Mouse (Mus musculus): ENCODE results near the gene Fra10ac1. TPM values are rescaled to one million over a fixed set of nuclear protein-coding genes. Genes with fewer than 3 reads are reported as not detected.

Gene Fra10ac1
- polyA plus RNA-seq, 1 experiment from 2014 or later, result 46.4 TPM

DNA sequence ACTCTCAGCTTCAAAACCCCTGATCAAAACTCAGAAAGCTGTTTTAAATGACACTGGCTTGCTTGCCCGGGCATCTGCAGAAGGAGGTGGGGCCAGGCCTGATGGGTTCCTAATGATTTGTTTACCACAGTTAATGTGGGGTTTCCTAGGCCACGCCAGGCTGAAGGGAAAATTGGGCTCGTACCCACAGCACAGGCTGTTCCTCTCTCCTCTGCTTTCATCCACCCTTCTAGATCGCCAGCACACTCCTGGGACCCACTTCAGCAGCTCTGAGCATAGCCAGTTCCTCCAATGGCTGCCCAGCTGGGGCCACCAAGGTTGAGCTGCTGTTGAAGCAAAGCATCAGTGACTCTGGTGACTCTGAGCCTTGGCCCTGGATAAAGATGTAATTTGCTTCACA, 36.4 kb upstream of the Fra10ac1 start:
- H3K4me1 ChIP-seq (ENCODE audit: control insufficient read depth, insufficient read depth, low read length), result no peaks in the 10 kb centered on the region
- no peak overlapping the region for H3K9ac ChIP-seq (replicated peaks; ENCODE audit: low read length)
- no peak overlapping the region for H3K4me3 ChIP-seq (ENCODE audit: low read depth, low read length)
- DNase-seq (ENCODE audit: low spot score) (no peak), ATAC-seq (replicated peaks; ENCODE audit: insufficient number of reproducible peaks, low FRiP score, low TSS enrichment, low read depth) (no peak)
- H3K4me2 ChIP-seq (ENCODE audit: low read depth, low read length), result no peak overlapping the region
- no peaks in the 10 kb centered on the region for H3K27me3 ChIP-seq (ENCODE audit: control insufficient read depth, insufficient read depth, low read length)
- no peaks in the 10 kb centered on the region for H3K9me3 ChIP-seq (replicated peaks; ENCODE audit: control insufficient read depth, low read length)
- H3K36me3 ChIP-seq (replicated peaks; ENCODE audit: control insufficient read depth, insufficient read depth, low read depth, low read length), result no peaks in the 10 kb centered on the region
- H3K27ac ChIP-seq (replicated peaks; ENCODE audit: low read depth, low read length), result no peak overlapping the region
- 60% methylated on average over 4 of the region's 4 CpGs for WGBS

DNA sequence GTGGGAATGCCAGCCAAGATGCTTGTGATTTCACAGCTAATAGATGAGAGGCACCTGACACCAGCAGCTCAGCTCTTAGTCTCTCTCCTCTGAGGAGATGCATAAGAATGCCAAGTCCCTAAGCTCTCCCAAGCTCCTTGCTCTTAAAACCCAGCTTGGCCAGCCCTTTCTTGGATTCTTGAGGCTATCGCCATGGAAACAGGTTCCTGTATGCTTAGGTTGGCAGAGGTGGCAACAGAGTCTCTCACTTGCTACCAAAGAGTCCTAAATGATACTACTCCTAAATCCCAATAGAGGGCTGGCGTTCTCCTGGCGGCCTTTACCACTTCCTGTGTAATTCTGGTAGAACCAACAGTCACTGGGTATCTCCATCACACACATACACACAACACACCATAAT, 35.5 kb upstream of the Fra10ac1 start:
- no peaks in the 10 kb centered on the region for H3K27me3 ChIP-seq (ENCODE audit: control insufficient read depth, insufficient read depth, low read length)
- no peaks in the 10 kb centered on the region for H3K4me1 ChIP-seq (ENCODE audit: control insufficient read depth, insufficient read depth, low read length)
- no peak overlapping the region for H3K4me2 ChIP-seq (ENCODE audit: low read depth, low read length)
- H3K4me3 ChIP-seq (ENCODE audit: low read depth, low read length), result no peak overlapping the region
- no peak overlapping the region for H3K9ac ChIP-seq (replicated peaks; ENCODE audit: low read length)
- ATAC-seq (replicated peaks; ENCODE audit: insufficient number of reproducible peaks, low FRiP score, low TSS enrichment, low read depth), result no peak
- H3K27ac ChIP-seq (replicated peaks; ENCODE audit: low read depth, low read length), result no peak overlapping the region
- H3K36me3 ChIP-seq (replicated peaks; ENCODE audit: control insufficient read depth, insufficient read depth, low read depth, low read length), result no peaks in the 10 kb centered on the region
- WGBS, result 76% methylated on average over 3 of the region's 3 CpGs
- no peaks in the 10 kb centered on the region for H3K9me3 ChIP-seq (replicated peaks; ENCODE audit: control insufficient read depth, low read length)
- DNase-seq (ENCODE audit: low spot score), result no peak

- no peak overlapping the region for H3K9ac ChIP-seq (replicated peaks; ENCODE audit: low read length)
- no peaks in the 10 kb centered on the region for H3K27me3 ChIP-seq (ENCODE audit: control insufficient read depth, insufficient read depth, low read length)
- no peak overlapping the region for H3K4me2 ChIP-seq (ENCODE audit: low read depth, low read length)
- no peak overlapping the region for H3K4me3 ChIP-seq (ENCODE audit: low read depth, low read length)
- no peak overlapping the region for H3K27ac ChIP-seq (replicated peaks; ENCODE audit: low read depth, low read length)
- ATAC-seq (replicated peaks; ENCODE audit: insufficient number of reproducible peaks, low FRiP score, low TSS enrichment, low read depth), result no peak
- H3K36me3 ChIP-seq (replicated peaks; ENCODE audit: control insufficient read depth, insufficient read depth, low read depth, low read length), result no peaks in the 10 kb centered on the region
- H3K9me3 ChIP-seq (replicated peaks; ENCODE audit: control insufficient read depth, low read length), result no peaks in the 10 kb centered on the region
- WGBS, result 90% methylated on average over 3 of the region's 3 CpGs
- DNase-seq (ENCODE audit: low spot score), result no peak
- H3K4me1 ChIP-seq (ENCODE audit: control insufficient read depth, insufficient read depth, low read length), result no peaks in the 10 kb centered on the region
Measured at GRCm38 (mm10) chr19:38258651-38259065, 34.7 kb upstream of the Fra10ac1 start.

- 63% methylated on average over 6 of the region's 6 CpGs for WGBS
- Histone ChIP-seq H3K9me3 (replicated peaks; ENCODE audit: control insufficient read depth, low read length) (no peaks in the 10 kb centered on the region), H3K36me3 (replicated peaks; ENCODE audit: control insufficient read depth, insufficient read depth, low read depth, low read length) (no peaks in the 10 kb centered on the region), H3K4me1 (ENCODE audit: control insufficient read depth, insufficient read depth, low read length) (no peaks in the 10 kb centered on the region), H3K27ac (replicated peaks; ENCODE audit: low read depth, low read length) (no peak overlapping the region), H3K4me3 (ENCODE audit: low read depth, low read length) (no peak overlapping the region), H3K4me2 (ENCODE audit: low read depth, low read length) (no peak overlapping the region), H3K27me3 (ENCODE audit: control insufficient read depth, insufficient read depth, low read length) (no peaks in the 10 kb centered on the region), H3K9ac (replicated peaks; ENCODE audit: low read length) (no peak overlapping the region)
- peak; percentile 50 for DNase-seq (ENCODE audit: low spot score)
- ATAC-seq (replicated peaks; ENCODE audit: insufficient number of reproducible peaks, low FRiP score, low TSS enrichment, low read depth), result no peak
Measured at GRCm38 (mm10) chr19:38253796-38254195, 29.8 kb upstream of the Fra10ac1 start.

GRCm38 (mm10) chr19:38249627-38250026, 25.7 kb upstream of the Fra10ac1 start:
- Histone ChIP-seq H3K9ac (replicated peaks; ENCODE audit: low read length) (no peak overlapping the region), H3K4me1 (ENCODE audit: control insufficient read depth, insufficient read depth, low read length) (no peaks in the 10 kb centered on the region), H3K27ac (replicated peaks; ENCODE audit: low read depth, low read length) (no peak overlapping the region), H3K27me3 (ENCODE audit: control insufficient read depth, insufficient read depth, low read length) (no peaks in the 10 kb centered on the region), H3K9me3 (replicated peaks; ENCODE audit: control insufficient read depth, low read length) (no peaks in the 10 kb centered on the region), H3K4me2 (ENCODE audit: low read depth, low read length) (no peak overlapping the region), H3K4me3 (ENCODE audit: low read depth, low read length) (no peak overlapping the region), H3K36me3 (replicated peaks; ENCODE audit: control insufficient read depth, insufficient read depth, low read depth, low read length) (no peaks in the 10 kb centered on the region)
- ATAC-seq (replicated peaks; ENCODE audit: insufficient number of reproducible peaks, low FRiP score, low TSS enrichment, low read depth) (no peak), DNase-seq (ENCODE audit: low spot score) (no peak)
- WGBS, result 81% methylated on average over 8 of the region's 8 CpGs

- H3K4me2 ChIP-seq (ENCODE audit: low read depth, low read length), result no peak overlapping the region
- no peak for DNase-seq (ENCODE audit: low spot score)
Measured at GRCm38 (mm10) chr19:38246177-38246622, 22.2 kb upstream of the Fra10ac1 start.

DNA sequence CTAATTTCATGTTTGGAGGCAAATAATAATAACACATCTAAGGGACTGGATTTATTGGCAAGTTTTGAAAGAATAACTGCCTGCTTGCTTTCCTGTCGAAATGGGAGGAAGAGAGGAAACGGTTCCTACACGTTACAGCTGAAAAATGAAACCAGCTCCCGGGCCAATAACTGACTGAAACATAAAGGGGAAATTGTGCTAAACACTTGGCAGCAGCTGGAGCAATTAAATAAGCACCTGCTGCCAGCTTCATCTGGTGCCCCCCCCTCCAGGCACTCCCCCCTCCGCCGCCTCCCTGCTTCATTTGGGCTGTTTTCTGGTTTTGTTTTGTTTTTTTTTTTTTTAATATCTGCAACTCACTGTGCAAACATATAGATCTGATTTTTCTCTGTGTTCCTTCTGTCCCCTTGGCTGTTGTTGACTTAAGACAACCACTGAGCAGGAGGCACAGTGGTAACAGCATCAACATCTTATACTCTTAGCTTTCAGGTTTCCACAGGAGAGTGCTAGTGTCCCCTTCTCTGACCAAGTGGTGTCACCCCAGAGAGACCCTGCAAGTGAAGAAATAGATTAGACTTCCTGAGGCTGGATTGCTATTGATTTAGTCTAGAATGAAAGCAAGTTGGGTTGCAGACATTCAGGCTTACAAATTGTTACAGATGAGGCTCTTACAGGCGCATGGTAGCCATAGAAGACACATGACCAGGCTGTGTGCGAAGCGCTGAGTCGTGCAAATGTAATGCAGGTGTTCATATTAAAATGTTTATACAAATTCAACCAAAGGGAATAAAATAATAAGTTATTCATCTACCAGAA, 21.6 kb upstream of the Fra10ac1 start:
- H3K4me2 ChIP-seq (ENCODE audit: low read depth, low read length), result no peak overlapping the region
- no peak for DNase-seq (ENCODE audit: low spot score)
- no peaks in the 10 kb centered on the region for H3K36me3 ChIP-seq (replicated peaks; ENCODE audit: control insufficient read depth, insufficient read depth, low read depth, low read length)
- no peak overlapping the region for H3K27ac ChIP-seq (replicated peaks; ENCODE audit: low read depth, low read length)
- H3K27me3 ChIP-seq (ENCODE audit: control insufficient read depth, insufficient read depth, low read length), result no peaks in the 10 kb centered on the region
- H3K4me1 ChIP-seq (ENCODE audit: control insufficient read depth, insufficient read depth, low read length), result no peaks in the 10 kb centered on the region
- no peaks in the 10 kb centered on the region for H3K9me3 ChIP-seq (replicated peaks; ENCODE audit: control insufficient read depth, low read length)
- 62% methylated on average over 10 of the region's 10 CpGs for WGBS
- no peak overlapping the region for H3K9ac ChIP-seq (replicated peaks; ENCODE audit: low read length)
- H3K4me3 ChIP-seq (ENCODE audit: low read depth, low read length), result no peak overlapping the region
- no peak for ATAC-seq (replicated peaks; ENCODE audit: insufficient number of reproducible peaks, low FRiP score, low TSS enrichment, low read depth)

More at GRCm38 (mm10) chr19:38246177-38246622, 22.2 kb upstream of the Fra10ac1 start:
- ATAC-seq (replicated peaks; ENCODE audit: insufficient number of reproducible peaks, low FRiP score, low TSS enrichment, low read depth), result no peak
- Histone ChIP-seq H3K9me3 (replicated peaks; ENCODE audit: control insufficient read depth, low read length) (no peaks in the 10 kb centered on the region), H3K9ac (replicated peaks; ENCODE audit: low read length) (no peak overlapping the region), H3K36me3 (replicated peaks; ENCODE audit: control insufficient read depth, insufficient read depth, low read depth, low read length) (no peaks in the 10 kb centered on the region), H3K4me1 (ENCODE audit: control insufficient read depth, insufficient read depth, low read length) (no peaks in the 10 kb centered on the region), H3K4me3 (ENCODE audit: low read depth, low read length) (no peak overlapping the region), H3K27ac (replicated peaks; ENCODE audit: low read depth, low read length) (no peak overlapping the region), H3K27me3 (ENCODE audit: control insufficient read depth, insufficient read depth, low read length) (no peaks in the 10 kb centered on the region)
- WGBS, result 63% methylated on average over 7 of the region's 7 CpGs

- H3K4me2 ChIP-seq (ENCODE audit: low read depth, low read length), result no peak overlapping the region
- H3K4me3 ChIP-seq (ENCODE audit: low read depth, low read length), result no peak overlapping the region
- no peak overlapping the region for H3K27ac ChIP-seq (replicated peaks; ENCODE audit: low read depth, low read length)
- ATAC-seq (replicated peaks; ENCODE audit: insufficient number of reproducible peaks, low FRiP score, low TSS enrichment, low read depth), result no peak
- no peak overlapping the region for H3K9ac ChIP-seq (replicated peaks; ENCODE audit: low read length)
- H3K36me3 ChIP-seq (replicated peaks; ENCODE audit: control insufficient read depth, insufficient read depth, low read depth, low read length), result no peaks in the 10 kb centered on the region
- H3K9me3 ChIP-seq (replicated peaks; ENCODE audit: control insufficient read depth, low read length), result no peaks in the 10 kb centered on the region
- H3K4me1 ChIP-seq (ENCODE audit: control insufficient read depth, insufficient read depth, low read length), result no peaks in the 10 kb centered on the region
- no peak for DNase-seq (ENCODE audit: low spot score)
- no peaks in the 10 kb centered on the region for H3K27me3 ChIP-seq (ENCODE audit: control insufficient read depth, insufficient read depth, low read length)
- 73% methylated on average over 8 of the region's 8 CpGs for WGBS
Measured at GRCm38 (mm10) chr19:38244748-38245147, 20.8 kb upstream of the Fra10ac1 start.

All from embryonic facial prominence, embryonic 11.5 days (tissue).